Mouse (Mus musculus) right cerebral cortex, adult 2 months (tissue): Measurements from ENCODE around the gene Gm21293.
"Not testable (repeated sequence)": the region's sequence is repeated elsewhere in the genome, so short reads cannot be mapped to it uniquely, and the experiment has no call there.

ENCODE experiments used
- DNase-seq, 2 experiments: peaks; one replicate each; pipeline ENCODE4 v3.0.0; 2021 to 2022; ENCODE audit warnings: low spot score in 2 of 2

Gene Gm21293

DNA sequence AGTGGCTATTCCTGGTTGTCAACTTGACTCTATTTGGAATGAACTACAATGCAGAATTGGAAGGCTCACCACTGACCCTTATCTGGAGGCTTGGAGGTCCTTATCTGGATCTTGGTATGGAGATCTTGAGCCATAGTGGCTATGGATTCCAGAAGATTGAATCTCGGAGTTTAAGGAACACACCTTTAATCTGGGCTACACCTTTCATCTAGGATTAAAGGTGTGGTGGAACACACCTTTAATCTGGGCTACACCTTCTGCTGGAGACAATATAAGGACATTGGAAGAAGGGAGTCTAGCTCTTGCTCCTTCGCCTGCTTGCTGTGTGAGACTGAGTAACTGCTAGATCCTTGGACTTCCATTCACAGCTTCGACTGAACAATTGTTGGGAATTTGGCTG, at the start of gene Gm21293:
TSS of gene Gm21293 (plus strand) at position 301 of the 400 bp plus-strand sequence.
- not testable (repeated sequence) for DNase-seq

- DNase-seq = no peak
These were observed 32.7 kb upstream of the Gm21293 start for GRCm38 (mm10) chr10:104110044-104110443.

DNA sequence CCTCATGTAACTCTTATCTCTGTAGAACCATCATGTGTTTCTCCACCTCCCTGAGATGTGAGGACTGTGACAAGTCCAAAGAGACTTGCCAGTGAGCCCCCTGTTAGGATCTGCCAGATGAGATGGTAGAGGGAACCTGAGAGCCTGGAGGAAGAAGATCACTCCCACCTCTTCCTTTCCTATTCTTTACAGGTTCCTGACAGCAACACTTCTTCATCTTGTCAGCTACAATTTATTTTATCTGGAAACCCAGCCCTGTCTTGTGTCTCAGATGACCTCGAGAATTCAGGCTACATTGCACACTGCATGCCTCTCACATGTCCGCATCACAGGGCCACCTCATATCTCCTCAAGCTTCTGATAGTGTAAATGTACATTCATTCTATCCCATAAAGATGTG, 24.5 kb upstream of the Gm21293 start:
- DNase-seq = no peak

GRCm38 (mm10) chr10:104151197-104151596, 8.4 kb downstream of the Gm21293 start, which contains the start of gene Gm6763:
Gene Gm6763 (plus strand): TSS chr10:104151497.
- DNase-seq = not testable (repeated sequence)

GRCm38 (mm10) chr10:104159706-104160105, 16.9 kb downstream of the Gm21293 start, which contains the start of gene Gm8764:
Gene Gm8764 (plus strand): TSS chr10:104160006.
- DNase-seq = not testable (repeated sequence)

- DNase-seq = not testable (repeated sequence)
These were observed 25.4 kb downstream of the Gm21293 start, which contains the start of gene Gm21304 for GRCm38 (mm10) chr10:104168215-104168614. Gene Gm21304 (plus strand): TSS chr10:104168515.

GRCm38 (mm10) chr10:104176724-104177123, 33.9 kb downstream of the Gm21293 start, which contains the start of gene Gm21312:
Gene Gm21312 (plus strand): TSS chr10:104177024.
- not testable (repeated sequence) for DNase-seq

- DNase-seq = not testable (repeated sequence)
These were observed 42.4 kb downstream of the Gm21293 start, which contains the start of gene Gm20765 for GRCm38 (mm10) chr10:104185233-104185632. Gene Gm20765 (plus strand): TSS chr10:104185533.

GRCm38 (mm10) chr10:104193742-104194141, 51.0 kb downstream of the Gm21293 start, which contains the start of gene Gm4340:
Gene Gm4340 (plus strand): TSS chr10:104194042.
- DNase-seq = not testable (repeated sequence)
